Mouse (Mus musculus) right cerebral cortex, postnatal 14 days (tissue): ENCODE measurements around the gene Tanc2.

Experiments used
- DNase-seq: peaks from one replicate; pipeline ENCODE4 v3.0.0; 2022

Tanc2 gene

DNA sequence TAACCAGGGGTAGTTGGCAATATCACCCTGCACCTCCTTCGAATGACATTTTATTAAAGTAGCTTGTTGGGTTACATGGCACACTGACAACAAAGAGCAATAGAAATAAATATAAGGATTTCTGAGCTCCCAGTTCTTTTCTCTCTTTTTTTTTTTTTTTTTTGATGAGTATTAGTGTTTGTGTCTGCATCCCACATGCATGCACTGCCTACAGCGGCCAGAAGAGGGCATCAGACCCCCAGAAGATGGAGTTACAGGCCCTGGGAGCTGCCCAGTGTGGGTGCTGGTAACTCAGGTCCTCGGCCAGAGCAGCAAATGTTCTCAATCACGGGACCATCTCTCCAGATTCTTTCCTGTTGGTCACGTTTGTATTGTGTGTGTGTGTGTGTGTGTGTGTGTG is 374.9 kb downstream of the Tanc2 start:
- DNase-seq = no peak

DNA sequence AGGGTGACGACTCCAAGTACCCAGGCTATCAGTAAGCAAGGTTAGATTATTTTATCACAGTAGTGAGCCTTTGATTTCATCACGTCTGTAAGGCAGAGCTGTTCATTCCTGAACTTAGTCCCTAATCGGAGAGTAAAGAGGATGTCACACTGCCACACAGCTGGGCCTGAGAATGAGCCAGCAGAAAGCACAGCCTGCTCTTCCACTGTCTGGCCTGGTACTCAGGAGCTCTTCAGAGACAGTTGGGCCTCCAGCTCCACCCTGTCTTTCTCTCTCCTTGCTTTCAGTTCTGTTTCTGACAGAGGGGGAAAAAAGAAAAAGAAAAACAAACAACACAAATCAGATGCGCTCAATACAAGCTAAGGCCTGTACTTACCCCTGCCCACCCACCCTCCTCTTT is 376.5 kb downstream of the Tanc2 start:
- no peak for DNase-seq

DNA sequence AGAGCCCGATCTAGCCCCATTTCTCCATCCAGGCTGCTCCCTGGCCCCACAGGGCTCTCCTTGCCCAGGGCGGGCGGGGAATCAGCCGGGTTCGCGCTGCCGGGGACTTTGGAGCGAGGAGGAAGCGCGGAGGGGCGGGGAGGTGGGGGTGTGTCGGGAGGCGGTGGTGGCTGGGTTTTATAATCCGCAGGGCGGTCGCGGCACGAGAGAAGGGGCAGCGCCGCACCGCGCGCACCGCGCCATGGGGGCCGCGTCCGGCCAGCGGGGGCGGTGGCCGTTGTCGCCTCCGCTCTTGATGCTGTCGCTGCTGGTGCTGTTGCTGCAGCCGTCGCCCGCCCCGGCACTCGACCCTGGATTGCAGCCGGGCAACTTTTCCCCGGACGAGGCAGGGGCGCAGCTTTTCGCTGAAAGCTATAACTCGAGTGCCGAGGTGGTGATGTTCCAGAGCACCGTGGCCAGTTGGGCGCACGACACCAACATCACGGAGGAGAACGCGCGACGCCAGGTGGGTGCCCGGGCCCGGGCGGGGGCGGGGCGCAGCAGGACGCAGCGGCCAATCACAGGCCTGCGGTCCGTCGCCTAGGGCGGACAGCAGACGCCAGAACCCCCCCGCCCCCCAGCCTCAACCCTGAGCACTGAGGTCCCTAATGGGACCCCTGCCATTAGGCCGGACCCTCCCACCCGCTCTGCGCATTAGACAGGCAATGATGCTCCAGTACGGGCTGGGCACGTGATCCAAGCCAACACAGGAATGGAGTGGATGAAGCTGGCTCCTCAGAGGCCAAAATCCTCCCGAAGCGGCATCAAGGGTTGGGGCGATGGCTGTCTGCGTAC is 378.2 kb downstream of the Tanc2 start, which contains the start of gene Ace:
TSS of gene Ace (plus strand) at position 205 of the 834 bp plus-strand sequence.
- DNase-seq = peak; percentile 38

DNA sequence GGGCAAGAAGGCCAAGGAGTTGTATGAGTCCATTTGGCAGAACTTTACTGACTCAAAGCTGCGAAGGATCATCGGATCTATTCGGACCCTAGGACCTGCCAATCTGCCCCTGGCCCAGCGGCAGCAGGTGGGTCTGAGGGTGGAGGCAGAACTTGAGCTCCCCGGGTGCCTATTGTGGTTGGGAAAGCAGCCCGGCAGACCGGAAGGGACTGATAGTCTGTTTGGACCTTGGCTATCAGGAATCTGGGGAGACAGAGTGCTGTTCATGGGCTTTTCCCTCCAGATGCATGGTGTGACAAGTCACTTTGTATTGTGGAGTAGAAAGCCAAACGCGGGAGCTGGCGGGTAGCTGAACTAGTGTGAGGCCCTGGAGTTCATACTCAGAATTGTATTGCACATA is 379.2 kb downstream of the Tanc2 start:
- DNase-seq = no peak

DNA sequence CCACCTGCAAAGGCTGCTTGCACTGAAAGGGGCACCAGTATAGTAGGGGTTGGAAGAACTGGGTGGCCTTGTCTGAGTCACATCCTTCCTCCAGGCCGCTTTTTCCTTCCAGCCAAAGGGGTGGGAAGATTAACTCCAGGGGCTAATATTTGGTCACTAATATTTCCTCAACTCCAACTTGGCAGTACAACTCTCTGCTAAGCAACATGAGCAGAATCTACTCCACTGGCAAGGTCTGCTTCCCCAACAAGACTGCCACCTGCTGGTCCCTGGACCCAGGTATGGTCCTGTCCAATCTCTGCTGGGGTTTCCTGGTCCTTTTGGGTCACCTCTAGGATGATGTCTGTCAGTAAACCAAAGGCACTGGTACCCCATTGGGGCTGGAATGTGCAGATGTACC is 379.7 kb downstream of the Tanc2 start:
- DNase-seq = peak; percentile 44

DNA sequence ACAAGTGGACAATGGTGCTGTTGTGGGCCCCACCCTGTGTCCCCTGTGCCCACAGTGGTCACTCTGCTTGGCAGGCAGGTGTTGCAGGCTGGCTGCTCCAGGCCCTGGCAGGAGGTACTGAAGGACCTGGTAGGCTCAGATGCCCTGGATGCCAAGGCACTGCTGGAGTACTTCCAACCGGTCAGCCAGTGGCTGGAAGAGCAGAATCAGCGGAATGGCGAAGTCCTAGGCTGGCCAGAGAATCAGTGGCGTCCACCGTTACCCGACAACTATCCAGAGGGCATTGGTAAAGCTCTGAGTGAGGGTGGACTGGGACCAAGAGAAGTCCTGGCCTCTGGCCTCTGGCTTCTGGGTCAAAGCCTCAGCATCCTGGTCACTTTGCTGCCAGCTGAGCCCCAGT is 384.8 kb downstream of the Tanc2 start:
- no peak for DNase-seq

DNA sequence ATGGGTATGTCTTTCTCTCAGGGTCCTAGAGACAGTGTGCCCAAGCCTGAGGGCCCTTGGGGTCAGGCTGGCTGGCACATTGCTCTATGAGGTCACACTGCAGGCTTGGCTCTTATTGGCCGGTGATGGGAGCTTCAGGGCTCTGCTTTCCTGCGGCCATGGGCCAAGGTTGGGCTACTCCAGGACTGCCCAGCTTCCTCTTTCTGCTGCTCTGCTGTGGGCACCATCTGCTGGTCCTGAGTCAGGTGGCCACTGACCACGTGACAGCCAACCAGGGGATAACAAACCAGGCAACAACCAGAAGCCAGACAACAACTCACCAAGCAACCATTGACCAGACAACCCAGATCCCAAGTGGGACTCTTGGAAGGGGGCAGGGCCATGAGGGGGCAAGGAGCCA is 385.3 kb downstream of the Tanc2 start:
- no peak for DNase-seq

DNA sequence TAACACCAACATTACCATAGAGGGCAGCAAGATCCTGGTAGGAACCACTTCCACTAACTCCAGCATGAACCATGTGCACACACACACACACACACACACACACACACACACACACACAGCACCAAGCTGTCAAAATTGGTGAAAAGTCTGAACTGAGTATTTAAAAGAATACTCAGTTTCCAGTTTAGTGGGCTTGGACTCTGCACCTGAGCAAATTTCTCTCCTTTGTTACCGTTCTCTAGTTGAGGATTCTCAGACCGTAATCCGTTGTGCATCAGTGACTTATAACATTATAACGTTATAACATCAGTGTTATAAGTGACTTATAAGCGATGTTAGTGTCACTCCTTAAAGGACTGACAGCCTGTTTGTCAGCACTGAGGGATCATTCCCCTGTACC is 385.9 kb downstream of the Tanc2 start:
- DNase-seq = no peak

DNA sequence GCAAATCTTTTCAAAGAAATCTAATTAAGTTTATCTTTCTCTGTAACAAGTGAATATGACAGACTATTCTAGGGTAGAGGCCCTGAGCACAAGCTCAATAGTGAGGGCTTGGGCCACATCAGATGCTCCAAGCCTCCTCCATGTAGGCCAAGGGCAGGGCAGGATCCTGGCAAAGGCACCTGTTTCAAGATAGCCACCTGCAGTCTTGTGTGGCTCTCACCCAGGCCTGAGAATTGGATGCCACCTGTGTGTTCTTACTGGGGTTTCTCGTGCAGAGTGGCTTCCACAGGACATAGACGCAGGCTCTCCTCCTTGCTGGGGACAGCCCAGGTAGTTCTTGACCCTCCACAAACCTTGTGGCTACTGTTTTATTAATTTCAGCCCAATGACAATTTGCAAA is 388.4 kb downstream of the Tanc2 start:
- no peak for DNase-seq

DNA sequence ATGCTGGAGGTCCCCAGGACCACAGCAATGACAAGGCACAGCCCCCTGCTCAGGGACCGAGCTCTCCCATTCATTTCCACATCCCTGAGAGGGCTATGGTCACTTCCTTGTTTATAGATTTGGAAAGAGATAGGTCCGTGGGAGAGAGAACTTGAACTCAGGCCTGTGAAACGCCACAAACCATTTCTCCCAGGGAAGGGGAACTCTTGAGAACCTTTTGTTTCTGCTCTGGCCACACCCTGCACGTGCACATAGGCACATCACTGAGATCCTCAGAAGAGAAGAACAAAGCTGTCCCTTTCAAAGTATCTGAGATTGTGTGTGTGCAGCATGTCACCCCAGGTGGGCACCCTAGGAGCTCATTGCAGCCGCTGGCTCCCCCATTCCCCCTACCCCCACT is 388.8 kb downstream of the Tanc2 start:
- no peak for DNase-seq
